Mouse (Mus musculus): ENCODE results near the gene Dhrs1.

GRCm38 (mm10) chr14:55734869-55735268 is 10.6 kb downstream of the Dhrs1 start:
- TF ChIP-seq CTCF (IDR thresholded peaks at IDR 0.05; ENCODE audit: borderline replicate concordance, extremely low read depth, insufficient read depth, insufficient read length) (no peak), POLR2A (IDR thresholded peaks at IDR 0.05; ENCODE audit: borderline replicate concordance, extremely low read depth, insufficient read depth, insufficient read length, poor library complexity, severe bottlenecking) (no peak)
